Mouse (Mus musculus) heart, embryonic 11.5 days (tissue): ENCODE data around the gene Fbxo2. TPM values are rescaled to one million over a fixed set of nuclear protein-coding genes. Genes with fewer than 3 reads are reported as not detected.

ENCODE experiments used
- microRNA-seq: library from miRNA; unstranded; fragments of <30 nt; microRNA quantifications from one replicate; pipeline ENCODE4, GENCODE M21; 2016; ENCODE audit warnings: borderline number of aligned reads
- polyA plus RNA-seq: library from polyadenylated mRNA; unstranded; fragments of >200 nt; fragmentation: Nextera tagmentation; extraction: Ambion mirVana; gene quantifications from 2 replicates; pipeline ENCODE4 v1.2.1, GENCODE M21; 2014

Fbxo2 gene
- polyA plus RNA-seq, 1 experiment from 2014 or later: 0.84 TPM

Small RNA genes lying within 50 kb of the gene (microRNA-seq; reads per million reads assigned to microRNA genes)
- not detected for gene Mir7022

Other genes with a start within 250 kb of the Fbxo2 start
- 40.1 and 50.2 TPM in 2 replicates for gene Plod1, start 223.9 kb upstream of the Fbxo2 start, polyA plus RNA-seq
- 16.4 and 16.5 TPM in 2 replicates for gene 2510039O18Rik, start 219.7 kb upstream of the Fbxo2 start, polyA plus RNA-seq
- 305 and 336 TPM in 2 replicates for gene Nppb, start 174.8 kb upstream of the Fbxo2 start, polyA plus RNA-seq
- 5,496 and 5,973 TPM in 2 replicates for gene Nppa, start 159.9 kb upstream of the Fbxo2 start, polyA plus RNA-seq
- gene Clcn6, start 121.8 kb upstream of the Fbxo2 start, polyA plus RNA-seq: 6.3 and 7.3 TPM in 2 replicates
- 8.9 and 10.4 TPM in 2 replicates for gene Mthfr, start 121.5 kb upstream of the Fbxo2 start, polyA plus RNA-seq
- gene Agtrap, start 72.6 kb upstream of the Fbxo2 start, polyA plus RNA-seq: 12.7 and 17.6 TPM in 2 replicates
- gene Mad2l2, start 30.2 kb upstream of the Fbxo2 start, polyA plus RNA-seq: 45.3 and 47.2 TPM in 2 replicates
- 0.06 and 0.16 TPM in 2 replicates for gene Draxin, start 29.9 kb upstream of the Fbxo2 start, polyA plus RNA-seq
- gene Fbxo6, start 8.5 kb upstream of the Fbxo2 start, polyA plus RNA-seq: 23.3 and 24.5 TPM in 2 replicates
- 20.4 and 24.8 TPM in 2 replicates for gene Fbxo44, start 139 bp upstream of the Fbxo2 start, polyA plus RNA-seq
- 0.06 TPM in 1 of 2 replicates, not detected in the other for gene Disp3, start 127.3 kb downstream of the Fbxo2 start, polyA plus RNA-seq